Mouse (Mus musculus): ENCODE results near the gene Vmn1r40. TPM values are rescaled to one million over a fixed set of nuclear protein-coding genes. Genes with fewer than 3 reads are reported as not detected.

Gene Vmn1r40
- polyA plus RNA-seq, 1 experiment from 2014 or later, result not detected

Other genes starting within 250 kb of the Vmn1r40 start
- gene Chchd6, start 111.9 kb upstream of the Vmn1r40 start, polyA plus RNA-seq (2015; fragmentation: Nextera tagmentation; extraction: Ambion mirVana), result 55.8 and 56.6 TPM in 2 replicates
- gene Txnrd3, start 63.6 kb upstream of the Vmn1r40 start, polyA plus RNA-seq (2015; fragmentation: Nextera tagmentation; extraction: Ambion mirVana), result 21.1 and 23.5 TPM in 2 replicates
- gene Vmn1r41, start 33.2 kb downstream of the Vmn1r40 start, polyA plus RNA-seq (2015; fragmentation: Nextera tagmentation; extraction: Ambion mirVana), result not detected in 2 replicates
- gene Vmn1r42, start 168.9 kb downstream of the Vmn1r40 start, polyA plus RNA-seq (2015; fragmentation: Nextera tagmentation; extraction: Ambion mirVana), result not detected in 2 replicates
- gene Vmn1r43, start 168.9 kb downstream of the Vmn1r40 start, polyA plus RNA-seq (2015; fragmentation: Nextera tagmentation; extraction: Ambion mirVana), result not detected in 2 replicates
- gene Vmn1r44, start 176.1 kb downstream of the Vmn1r40 start, polyA plus RNA-seq (2015; fragmentation: Nextera tagmentation; extraction: Ambion mirVana), result not detected in 2 replicates
- gene Vmn1r45, start 233.1 kb downstream of the Vmn1r40 start, polyA plus RNA-seq (2015; fragmentation: Nextera tagmentation; extraction: Ambion mirVana), result not detected in 2 replicates

All from thymus, postnatal 0 days (tissue).